Mouse (Mus musculus) embryonic facial prominence, embryonic 14.5 days (tissue): ENCODE measurements around the gene Dtx1. TPM values are rescaled to one million over a fixed set of nuclear protein-coding genes. Genes with fewer than 3 reads are reported as not detected.

ENCODE experiments used
- ATAC-seq: fragments of 200-750 bp; cut with Nextera tagmentation; 2 replicates; pipeline ENCODE4 v1.8.0; 2017; ENCODE audit warnings: low read depth, moderate number of reproducible peaks, moderate TSS enrichment
- DNase-seq: peaks from one replicate; pipeline ENCODE4 v3.0.0-alpha.2; 2015; ENCODE audit warnings: low spot score
- H3K27ac ChIP-seq: fragments of 300-500 bp; sonication (generic); replicated peaks from 2 replicates; pipeline ENCODE4 v1.5.1; 2014; ENCODE audit warnings: low read depth, mild to moderate bottlenecking, low read length, moderate library complexity
- H3K27me3 ChIP-seq: fragments of 300-500 bp; sonication (generic); replicated peaks from 2 replicates; pipeline ENCODE4 v1.6.1; 2014; ENCODE audit warnings: low read length; ENCODE audit not compliant: control insufficient read depth, insufficient read depth
- H3K36me3 ChIP-seq: fragments of 300-500 bp; sonication (generic); 2 replicates; pipeline ENCODE4 v1.6.1; 2014; ENCODE audit warnings: low read length, mixed read lengths; ENCODE audit not compliant: control insufficient read depth, insufficient read depth
- H3K4me1 ChIP-seq: fragments of 300-500 bp; sonication (generic); 2 replicates; pipeline ENCODE4 v1.6.1; 2014; ENCODE audit warnings: antibody characterized with exemption, low read length; ENCODE audit not compliant: control insufficient read depth, insufficient read depth
- H3K4me2 ChIP-seq: fragments of 300-500 bp; sonication (generic); 2 replicates; pipeline ENCODE4 v1.6.1; 2014; ENCODE audit warnings: low read depth, mild to moderate bottlenecking, low read length, moderate library complexity, mixed read lengths
- H3K4me3 ChIP-seq: fragments of 300-500 bp; sonication (generic); 2 replicates; pipeline ENCODE4 v1.5.1; 2014; ENCODE audit warnings: low read depth, mild to moderate bottlenecking, low read length
- H3K9ac ChIP-seq: fragments of 300-500 bp; sonication (generic); 2 replicates; pipeline ENCODE4 v1.6.1; 2014; ENCODE audit warnings: low read depth, mild to moderate bottlenecking, low read length, moderate library complexity, mixed read lengths
- H3K9me3 ChIP-seq: fragments of 300-500 bp; sonication (generic); 2 replicates; pipeline ENCODE4 v1.6.1; 2016; ENCODE audit warnings: low read length; ENCODE audit not compliant: control insufficient read depth
- WGBS: fragments of 180-500 bp; shearing (Covaris S2); extraction: QIAGEN DNeasy Blood & Tissue Kit; methylation state at CpG from one replicate; pipeline ENCODE4 v1.1.7; 2014; 5-methylcytosine and 5-hydroxymethylcytosine counted together
- polyA plus RNA-seq: library from polyadenylated mRNA; unstranded; fragments of >200 nt; fragmentation: Nextera tagmentation; extraction: Ambion mirVana; gene quantifications from 2 replicates; pipeline ENCODE4 v1.2.1, GENCODE M21; 2014

Dtx1 gene
- polyA plus RNA-seq, 1 experiment from 2014 or later = 3.4 TPM

DNA sequence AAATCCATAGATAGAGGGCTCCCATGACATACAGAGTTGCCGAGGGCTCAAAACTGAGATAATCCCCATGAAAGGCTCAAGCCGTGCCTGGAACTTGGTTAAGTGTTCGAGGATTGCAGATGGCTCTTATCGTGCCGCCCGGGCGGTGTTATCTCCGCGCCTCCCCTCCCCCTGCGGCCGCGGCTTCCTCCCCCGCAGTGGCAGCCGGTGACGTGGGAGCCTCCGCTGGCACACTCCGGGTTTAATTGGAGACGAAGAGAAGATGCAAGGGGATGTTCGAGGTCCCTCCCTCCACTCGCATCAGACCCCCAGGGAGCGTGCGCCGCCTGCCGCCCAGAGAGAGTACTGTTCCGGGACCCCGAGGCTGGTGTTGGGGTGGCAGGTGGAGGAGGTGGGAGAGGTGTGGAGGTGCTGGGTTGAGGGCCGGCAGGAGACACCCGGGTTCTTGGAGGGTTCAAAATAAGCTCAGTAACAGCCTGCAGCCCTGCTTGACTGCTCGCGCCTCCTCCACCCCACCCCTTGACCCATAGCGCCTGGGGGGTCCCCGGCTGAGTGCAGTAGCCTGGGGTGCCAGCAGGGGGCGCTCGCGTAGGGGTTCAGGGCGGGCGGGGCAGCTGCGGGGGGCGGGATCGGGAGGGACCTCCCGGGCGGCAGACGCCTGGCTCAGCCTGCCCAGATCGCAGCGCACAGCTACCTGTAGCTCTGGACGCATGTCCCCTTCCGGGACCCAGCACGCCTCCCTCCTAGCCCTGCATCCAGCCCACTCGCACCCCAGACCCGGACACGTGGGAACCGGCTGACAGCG, 63.0 kb downstream of the Dtx1 start, which contains the start of gene Rasal1:
Gene Rasal1, plus strand, starts transcription at position 244 of the 805 bp plus-strand sequence.
- DNase-seq = no peak
- ATAC-seq = peak; percentile 62; the same call in 1 of the 2 replicates
- no peaks in the 10 kb centered on the region for H3K4me1 ChIP-seq
- peaks cover 49% of the 10 kb centered on the region for H3K27me3 ChIP-seq
- H3K9me3 ChIP-seq = no peaks in the 10 kb centered on the region
- peak within 1 kb of the TSS; percentile 25 for H3K4me3 ChIP-seq
- peak within 1 kb of the TSS; percentile 30; the same call in 1 of the 2 replicates for H3K9ac ChIP-seq
- H3K4me2 ChIP-seq = peak within 1 kb of the TSS; percentile 50
- no peaks in the 10 kb centered on the region for H3K36me3 ChIP-seq
- no peak within 1 kb of the TSS for H3K27ac ChIP-seq
- WGBS = under 1% methylated on average over 38 of the region's 53 CpGs

- no peak overlapping the region for H3K4me3 ChIP-seq
These were observed 63.8 kb downstream of the Dtx1 start for GRCm38 (mm10) chr5:120647814-120648491.

DNA sequence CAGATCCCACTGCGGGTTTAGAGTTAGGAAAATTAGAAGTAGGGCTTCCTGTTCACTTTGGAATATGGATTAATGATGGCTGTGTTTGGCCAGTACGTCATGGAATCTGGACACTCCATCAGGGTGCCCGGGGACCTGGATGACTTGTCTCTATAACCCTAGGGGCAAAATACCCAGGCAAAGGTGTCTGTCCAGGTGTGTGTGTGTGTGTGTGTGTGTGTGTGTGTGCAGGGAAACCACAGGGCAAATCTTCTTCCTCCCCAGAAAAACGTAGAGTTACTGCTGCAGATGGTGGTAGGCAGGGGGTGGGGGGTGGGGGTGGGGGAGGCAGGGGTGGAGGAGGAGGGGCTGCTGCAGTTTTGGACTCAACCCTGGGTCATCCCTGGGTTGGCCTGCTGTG, 64.4 kb downstream of the Dtx1 start:
- ATAC-seq (no peak), DNase-seq (no peak)
- Histone ChIP-seq H3K9me3 (no peaks in the 10 kb centered on the region), H3K27ac (no peak overlapping the region), H3K9ac (no peak overlapping the region), H3K27me3 (peaks cover 49% of the 10 kb centered on the region), H3K4me2 (no peak overlapping the region), H3K4me1 (no peaks in the 10 kb centered on the region), H3K36me3 (no peaks in the 10 kb centered on the region), H3K4me3 (no peak overlapping the region)
- WGBS = 68% methylated on average over 4 of the region's 4 CpGs

More at GRCm38 (mm10) chr5:120647814-120648491, 63.8 kb downstream of the Dtx1 start:
- DNase-seq (no peak), ATAC-seq (no peak)
- no peak overlapping the region for H3K27ac ChIP-seq
- H3K4me1 ChIP-seq = no peaks in the 10 kb centered on the region
- no peak overlapping the region for H3K9ac ChIP-seq
- no peaks in the 10 kb centered on the region for H3K36me3 ChIP-seq
- H3K27me3 ChIP-seq = peaks cover 49% of the 10 kb centered on the region
- H3K9me3 ChIP-seq = no peaks in the 10 kb centered on the region
- no peak overlapping the region for H3K4me2 ChIP-seq
- 39% methylated on average over 12 of the region's 12 CpGs for WGBS

GRCm38 (mm10) chr5:120645851-120646250, 65.9 kb downstream of the Dtx1 start:
- H3K4me1 ChIP-seq = no peaks in the 10 kb centered on the region
- peaks cover 41% of the 10 kb centered on the region for H3K27me3 ChIP-seq
- no peaks in the 10 kb centered on the region for H3K36me3 ChIP-seq
- H3K4me3 ChIP-seq = no peak overlapping the region
- no peak for ATAC-seq
- no peak overlapping the region for H3K27ac ChIP-seq
- WGBS = 57% methylated on average over 6 of the region's 6 CpGs
- H3K4me2 ChIP-seq = no peak overlapping the region
- no peak for DNase-seq
- no peaks in the 10 kb centered on the region for H3K9me3 ChIP-seq
- H3K9ac ChIP-seq = no peak overlapping the region

GRCm38 (mm10) chr5:120644227-120644626, 67.5 kb downstream of the Dtx1 start:
- Histone ChIP-seq H3K9me3 (no peaks in the 10 kb centered on the region), H3K27me3 (peaks cover 25% of the 10 kb centered on the region), H3K27ac (no peak overlapping the region), H3K36me3 (no peaks in the 10 kb centered on the region), H3K4me2 (no peak overlapping the region), H3K9ac (no peak overlapping the region), H3K4me3 (no peak overlapping the region), H3K4me1 (no peaks in the 10 kb centered on the region)
- DNase-seq (no peak), ATAC-seq (no peak)
- WGBS = 83% methylated on average over 3 of the region's 3 CpGs

DNA sequence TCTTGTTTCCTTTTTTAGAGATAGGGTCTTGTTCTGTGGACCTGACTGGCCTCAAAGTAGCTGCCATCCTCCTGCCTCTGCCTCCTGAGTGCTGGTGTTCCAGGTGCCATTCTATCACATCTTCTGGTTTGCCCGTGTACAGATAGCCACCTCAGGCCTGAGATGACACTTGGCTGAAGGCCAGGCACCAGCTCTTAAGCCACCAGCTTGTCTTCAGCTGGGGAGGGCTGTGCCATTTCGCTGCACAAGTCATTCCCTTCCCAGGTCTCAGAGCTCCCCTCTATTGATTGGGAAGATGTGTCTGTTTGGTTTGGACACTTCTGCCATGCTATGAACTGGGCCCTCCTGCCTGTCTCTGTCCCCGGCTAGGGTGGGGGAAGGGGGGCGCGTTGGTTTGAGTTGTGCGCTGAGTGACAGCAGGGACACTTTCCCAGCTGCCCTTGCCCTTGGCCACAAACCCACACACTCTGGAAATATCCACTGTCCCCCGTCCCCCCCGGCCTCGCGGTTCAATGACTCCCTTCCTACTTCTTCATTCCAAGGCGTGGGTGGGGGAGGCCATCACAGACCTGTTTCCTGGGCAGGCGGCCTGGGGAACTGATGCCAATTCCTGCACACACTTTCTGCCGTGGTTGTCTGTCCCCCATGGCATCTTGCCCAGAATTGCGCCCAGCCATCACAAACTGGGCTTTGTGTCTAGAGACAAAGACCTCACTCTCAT, 68.2 kb downstream of the Dtx1 start:
- Histone ChIP-seq H3K4me2 (no peak overlapping the region), H3K36me3 (no peaks in the 10 kb centered on the region), H3K27me3 (peaks cover 18% of the 10 kb centered on the region), H3K9ac (no peak overlapping the region), H3K27ac (no peak overlapping the region), H3K9me3 (no peaks in the 10 kb centered on the region), H3K4me3 (no peak overlapping the region), H3K4me1 (no peaks in the 10 kb centered on the region)
- DNase-seq (no peak), ATAC-seq (no peak)
- WGBS = 69% methylated on average over 14 of the region's 14 CpGs

DNA sequence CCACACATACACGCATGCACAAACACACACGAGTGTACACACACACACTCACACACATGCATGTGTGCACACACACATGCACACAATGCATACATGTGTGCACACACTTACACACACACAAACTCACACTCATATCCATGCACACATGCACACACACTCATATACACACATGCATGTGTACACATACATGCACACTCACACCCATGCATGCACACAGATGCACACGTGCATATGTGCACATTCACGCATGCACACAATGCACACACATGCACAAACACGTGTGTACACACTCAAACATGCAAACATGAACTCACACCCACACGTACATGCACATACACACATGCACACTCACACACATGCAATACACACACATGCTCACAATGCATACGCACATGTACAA, 71.6 kb downstream of the Dtx1 start:
- Histone ChIP-seq H3K9ac (no peak overlapping the region), H3K4me1 (no peaks in the 10 kb centered on the region), H3K36me3 (no peaks in the 10 kb centered on the region), H3K9me3 (no peaks in the 10 kb centered on the region), H3K27ac (no peak overlapping the region), H3K27me3 (no peaks in the 10 kb centered on the region), H3K4me2 (no peak overlapping the region), H3K4me3 (no peak overlapping the region)
- WGBS = 86% methylated on average over 7 of the region's 7 CpGs
- ATAC-seq = no peak
- no peak for DNase-seq

DNA sequence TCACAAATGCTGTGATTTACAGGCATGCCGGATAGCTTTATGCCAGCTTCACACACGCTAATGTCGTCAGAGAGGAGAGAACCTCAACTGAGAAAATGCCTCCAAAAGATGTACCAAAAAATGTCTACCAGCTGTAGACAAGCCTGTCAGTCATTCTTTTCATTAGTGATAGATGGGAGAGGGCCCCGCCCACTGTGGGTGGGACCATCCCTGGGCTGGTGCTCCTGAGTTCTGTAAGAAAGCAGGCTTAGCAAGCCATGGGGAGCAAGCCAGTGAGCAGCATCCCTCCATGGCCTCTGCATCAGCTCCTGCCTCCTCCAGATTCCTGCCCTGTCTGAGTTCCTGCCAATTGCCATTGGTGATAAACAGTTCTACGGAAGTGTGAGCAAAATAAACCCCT, 76.1 kb downstream of the Dtx1 start:
- Histone ChIP-seq H3K4me2 (no peak overlapping the region), H3K9me3 (peaks cover 6% of the 10 kb centered on the region; the same call in 1 of the 2 replicates), H3K9ac (no peak overlapping the region), H3K4me3 (no peak overlapping the region), H3K36me3 (no peaks in the 10 kb centered on the region), H3K4me1 (no peaks in the 10 kb centered on the region), H3K27me3 (0 out of 2 replicates have a peak, but pooled peaks cover 3% of the 10 kb centered on the region), H3K27ac (no peak overlapping the region)
- no peak for DNase-seq
- 86% methylated on average over 5 of the region's 5 CpGs for WGBS
- ATAC-seq = no peak
